Mouse (Mus musculus) liver, embryonic 11.5 days (tissue): ENCODE data around the gene Ubash3a. TPM values are rescaled to one million over a fixed set of nuclear protein-coding genes. Genes with fewer than 3 reads are reported as not detected.

Source experiments
- ATAC-seq: fragments of 200-750 bp; cut with Nextera tagmentation; replicated peaks from 2 replicates; pipeline ENCODE4 v1.8.0; 2017; ENCODE audit warnings: moderate number of reproducible peaks, mild to moderate bottlenecking, moderate TSS enrichment, moderate library complexity; ENCODE audit not compliant: low FRiP score
- DNase-seq: peaks from one replicate; pipeline ENCODE4 v3.0.0-alpha.2; 2017; ENCODE audit warnings: low spot score
- H3K27ac ChIP-seq: fragments of 300-500 bp; sonication (generic); 2 replicates; pipeline ENCODE4 v1.5.1; 2014; ENCODE audit warnings: mild to moderate bottlenecking, low read depth, low read length, control low read depth
- H3K27me3 ChIP-seq: fragments of 300-500 bp; sonication (generic); replicated peaks from 2 replicates; pipeline ENCODE4 v1.6.1; 2014; ENCODE audit warnings: low read length, mixed read lengths; ENCODE audit not compliant: control insufficient read depth, insufficient read depth
- H3K36me3 ChIP-seq: fragments of 300-500 bp; sonication (generic); 2 replicates; pipeline ENCODE4 v1.6.1; 2014; ENCODE audit warnings: mild to moderate bottlenecking, low read length, moderate library complexity, mixed read lengths; ENCODE audit not compliant: control insufficient read depth, insufficient read depth
- H3K4me1 ChIP-seq: fragments of 300-500 bp; sonication (generic); replicated peaks from 2 replicates; pipeline ENCODE4 v1.6.1; 2014; ENCODE audit warnings: low read length, mixed read lengths; ENCODE audit not compliant: control insufficient read depth, insufficient read depth
- H3K4me2 ChIP-seq: fragments of 300-500 bp; sonication (generic); 2 replicates; pipeline ENCODE4 v1.6.1; 2014; ENCODE audit warnings: mild to moderate bottlenecking, control low read depth, moderate library complexity
- H3K4me3 ChIP-seq: fragments of 300-500 bp; sonication (generic); 2 replicates; pipeline ENCODE4 v1.5.1; 2014; ENCODE audit warnings: low read depth, low read length, control low read depth
- H3K9ac ChIP-seq: fragments of 300-500 bp; sonication (generic); 2 replicates; pipeline ENCODE4 v1.6.1; 2014; ENCODE audit warnings: low read depth, low read length, control low read depth
- H3K9me3 ChIP-seq: fragments of 300-500 bp; sonication (generic); 2 replicates; pipeline ENCODE4 v1.6.1; 2016; ENCODE audit warnings: low read length, inconsistent platforms, mixed read lengths; ENCODE audit not compliant: control insufficient read depth
- WGBS: fragments of 180-500 bp; shearing (Covaris S2); extraction: QIAGEN DNeasy Blood & Tissue Kit; methylation state at CpG from one replicate; pipeline ENCODE4 v1.1.7; 2014; 5-methylcytosine and 5-hydroxymethylcytosine counted together
- polyA plus RNA-seq: library from polyadenylated mRNA; unstranded; fragments of >200 nt; fragmentation: Nextera tagmentation; extraction: Ambion mirVana; gene quantifications from 2 replicates; pipeline ENCODE4 v1.2.1, GENCODE M21; 2014

Ubash3a gene
- polyA plus RNA-seq = 37.9 and 42.5 TPM in 2 replicates

DNA sequence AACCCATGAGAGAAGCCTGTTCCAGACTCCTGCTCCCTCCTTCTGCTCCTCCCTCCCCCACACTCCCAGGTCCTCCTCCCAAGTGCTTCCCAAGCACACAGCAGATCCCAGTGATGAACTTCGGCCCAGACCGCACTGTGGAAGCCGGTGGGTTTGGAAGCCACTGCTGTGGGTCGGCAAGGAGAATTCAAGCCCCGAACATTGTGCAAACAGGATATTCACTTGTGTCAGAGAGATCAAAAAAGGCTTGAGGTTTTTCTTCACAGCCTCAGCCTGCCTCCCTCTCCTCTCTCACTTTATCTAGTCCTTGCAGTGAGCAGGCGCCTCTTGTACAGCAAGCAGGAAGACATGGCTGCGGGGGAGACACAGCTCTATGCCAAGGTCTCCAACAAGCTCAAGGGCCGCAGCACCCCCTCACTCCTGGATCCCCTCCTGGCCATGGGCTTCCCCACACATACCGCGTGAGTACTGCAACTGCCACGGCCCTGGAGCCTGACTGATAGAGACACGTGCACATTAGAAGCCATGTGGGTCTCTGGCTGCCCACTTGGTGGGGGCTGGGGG, at the start of gene Ubash3a:
Ubash3a (plus strand) TSS at position 103 of the 564 bp plus-strand sequence.
- no peaks in the 10 kb centered on the region for H3K9me3 ChIP-seq
- peak within 1 kb of the TSS; percentile 67 for H3K4me2 ChIP-seq
- peak; percentile 75 for ATAC-seq
- H3K4me3 ChIP-seq = peak within 1 kb of the TSS; percentile 49
- peak within 1 kb of the TSS; percentile 85 for H3K27ac ChIP-seq
- H3K9ac ChIP-seq = peak within 1 kb of the TSS; percentile 58
- 0 out of 2 replicates have a peak, but pooled peaks cover 4% of the 10 kb centered on the region for H3K36me3 ChIP-seq
- H3K27me3 ChIP-seq = no peaks in the 10 kb centered on the region
- H3K4me1 ChIP-seq = peaks cover 16% of the 10 kb centered on the region
- WGBS = 23% methylated on average over 12 of the region's 12 CpGs
- peak; percentile 62 for DNase-seq

DNA sequence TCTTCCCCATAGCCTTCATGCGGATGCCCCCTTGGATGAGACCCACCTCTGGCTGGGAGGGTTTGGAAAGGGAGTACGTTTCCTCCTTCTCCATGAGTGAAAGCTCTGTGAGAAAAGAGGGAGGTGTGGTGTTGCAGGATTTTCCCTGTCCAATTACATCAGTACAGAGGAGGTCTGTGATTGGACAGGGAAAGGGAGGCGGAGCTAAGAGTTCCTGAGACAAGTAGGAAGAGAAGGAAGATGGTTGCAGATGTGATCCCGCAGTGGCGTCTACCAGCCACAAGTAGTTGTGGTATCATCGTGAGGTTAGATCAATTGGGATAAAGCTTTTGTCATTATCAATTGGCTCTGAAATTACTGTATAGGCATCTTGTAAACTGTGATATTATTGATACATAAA, 49.8 kb upstream of the Ubash3a start:
- 77% methylated on average over 6 of the region's 6 CpGs for WGBS
- Histone ChIP-seq H3K9ac (no peak overlapping the region), H3K4me2 (no peak overlapping the region), H3K27me3 (no peaks in the 10 kb centered on the region), H3K9me3 (no peaks in the 10 kb centered on the region), H3K4me3 (no peak overlapping the region), H3K36me3 (no peaks in the 10 kb centered on the region), H3K4me1 (no peaks in the 10 kb centered on the region; the same call in none of the 2 replicates), H3K27ac (no peak overlapping the region)
- no peak for ATAC-seq
- no peak for DNase-seq

DNA sequence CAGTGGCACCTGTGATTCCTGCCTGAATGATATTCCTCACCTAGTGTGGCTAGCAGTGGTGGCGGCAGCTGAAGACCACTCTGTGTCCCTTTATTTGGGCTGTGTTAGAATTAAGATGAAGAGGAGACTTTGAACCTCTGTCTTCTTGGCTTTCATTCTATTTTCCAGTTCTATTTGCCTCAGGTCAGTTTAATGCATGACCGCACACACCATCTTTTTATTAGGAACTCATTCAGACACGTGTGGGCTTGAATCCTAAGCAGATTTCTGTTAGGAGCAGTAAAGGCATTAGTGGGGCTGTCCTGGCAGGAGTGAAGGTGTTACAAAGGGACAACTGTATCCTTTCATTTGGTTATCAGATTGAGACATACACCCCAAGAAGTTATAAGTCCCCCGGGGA, 47.4 kb upstream of the Ubash3a start:
- no peak overlapping the region for H3K4me2 ChIP-seq
- H3K27ac ChIP-seq = no peak overlapping the region
- no peak overlapping the region for H3K9ac ChIP-seq
- ATAC-seq (no peak), DNase-seq (no peak)
- no peak overlapping the region for H3K4me3 ChIP-seq
- H3K36me3 ChIP-seq = no peaks in the 10 kb centered on the region
- no peaks in the 10 kb centered on the region for H3K9me3 ChIP-seq
- H3K4me1 ChIP-seq = no peaks in the 10 kb centered on the region
- H3K27me3 ChIP-seq = no peaks in the 10 kb centered on the region
- 79% methylated on average over 4 of the region's 4 CpGs for WGBS

DNA sequence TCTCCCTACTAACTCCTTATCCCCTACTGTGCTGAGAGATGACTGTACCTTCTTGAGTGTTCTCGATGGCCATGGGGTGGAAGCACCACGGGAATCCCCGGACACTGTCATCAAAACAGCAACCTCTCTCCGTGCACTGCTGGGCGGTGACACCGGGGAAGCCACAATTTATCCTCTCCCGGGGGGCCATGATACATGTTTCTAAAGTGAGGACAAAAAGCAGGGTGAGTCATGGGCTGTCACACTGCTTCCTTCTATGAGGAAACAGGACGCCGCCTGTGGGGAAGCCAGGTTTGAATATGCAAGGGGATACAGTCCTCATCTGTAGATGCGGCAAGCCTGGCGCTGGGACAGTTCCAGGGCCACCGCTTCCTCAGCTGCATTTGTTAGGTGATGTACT, 45.1 kb upstream of the Ubash3a start:
- Histone ChIP-seq H3K4me2 (no peak overlapping the region), H3K4me3 (no peak overlapping the region), H3K27me3 (no peaks in the 10 kb centered on the region), H3K4me1 (no peaks in the 10 kb centered on the region), H3K27ac (no peak overlapping the region), H3K9ac (no peak overlapping the region), H3K36me3 (no peaks in the 10 kb centered on the region), H3K9me3 (no peaks in the 10 kb centered on the region)
- DNase-seq = no peak
- WGBS = 81% methylated on average over 12 of the region's 12 CpGs
- ATAC-seq = no peak

DNA sequence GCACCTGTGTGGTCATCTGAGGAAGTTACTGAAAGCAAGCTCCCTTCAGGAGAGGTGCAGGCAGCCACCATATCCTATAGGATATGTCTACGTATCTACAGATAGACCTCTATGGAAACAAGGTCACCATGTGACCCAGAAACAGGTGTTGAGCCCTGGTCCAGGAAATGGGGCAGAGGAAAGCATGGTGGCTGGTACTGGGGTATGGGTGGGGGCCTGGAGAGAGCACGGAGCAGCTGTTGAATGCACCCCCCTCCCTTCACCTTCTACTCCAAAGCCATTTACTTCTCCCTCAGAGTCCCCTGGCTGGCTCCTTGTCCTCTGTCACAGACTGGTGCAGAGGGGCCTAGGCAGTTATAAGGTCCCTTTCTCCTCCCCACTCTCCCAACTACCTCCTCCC, 43.9 kb upstream of the Ubash3a start:
- ATAC-seq = no peak
- WGBS = 73% methylated on average over 2 of the region's 2 CpGs
- no peaks in the 10 kb centered on the region for H3K9me3 ChIP-seq

DNA sequence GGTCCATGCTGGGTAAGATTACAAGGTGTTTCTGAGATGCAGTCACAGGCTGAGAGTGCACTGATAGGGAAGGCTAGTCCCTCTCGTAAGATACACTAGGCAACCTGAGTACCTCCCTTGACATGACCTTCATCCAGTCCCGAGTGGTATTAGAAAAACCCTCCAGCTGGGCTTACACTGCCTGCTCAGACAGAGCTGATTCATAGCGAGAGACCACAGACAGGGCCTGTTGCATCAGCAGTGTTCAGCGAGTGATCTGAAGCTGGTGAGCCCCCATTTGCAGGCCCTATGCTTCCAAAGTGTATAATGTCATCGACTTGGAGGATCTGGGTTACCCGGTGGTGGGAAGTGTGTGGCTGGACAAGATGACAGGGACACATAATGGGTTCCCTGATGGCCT, 42.5 kb upstream of the Ubash3a start, which contains the start of gene Tff1:
Tff1 (minus strand) TSS at position 151 of the 400 bp plus-strand sequence.
- ATAC-seq (no peak), DNase-seq (no peak)
- Histone ChIP-seq H3K4me3 (no peak within 1 kb of the TSS), H3K4me1 (no peaks in the 10 kb centered on the region), H3K9me3 (no peaks in the 10 kb centered on the region), H3K27ac (no peak within 1 kb of the TSS), H3K36me3 (no peaks in the 10 kb centered on the region), H3K4me2 (no peak within 1 kb of the TSS), H3K9ac (no peak within 1 kb of the TSS), H3K27me3 (no peaks in the 10 kb centered on the region)
- WGBS = 76% methylated on average over 6 of the region's 6 CpGs

More for the DNA sequence above, 43.9 kb upstream of the Ubash3a start:
- Histone ChIP-seq H3K36me3 (no peaks in the 10 kb centered on the region), H3K27ac (no peak overlapping the region), H3K27me3 (no peaks in the 10 kb centered on the region), H3K4me2 (no peak overlapping the region), H3K4me1 (no peaks in the 10 kb centered on the region), H3K9ac (no peak overlapping the region), H3K4me3 (no peak overlapping the region)
- DNase-seq = no peak

DNA sequence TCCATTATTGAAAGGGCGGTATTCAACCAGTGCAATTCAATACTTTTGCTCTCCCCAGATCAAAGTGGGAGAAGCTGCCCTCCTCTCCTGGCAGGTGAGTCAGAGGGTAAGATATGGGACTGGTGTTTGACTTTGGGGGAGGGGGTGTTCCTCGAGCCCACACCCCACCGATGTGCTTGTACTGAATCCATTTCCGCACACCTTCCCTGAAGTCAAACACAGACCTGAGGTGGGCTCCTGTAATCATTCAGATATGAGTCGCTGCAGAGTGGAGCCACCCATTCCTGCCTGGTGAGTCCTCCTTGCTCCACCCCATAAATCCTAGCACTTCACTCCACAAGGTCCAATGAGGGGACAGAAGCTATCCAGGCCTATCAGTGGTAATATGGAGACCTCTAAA, 37.9 kb upstream of the Ubash3a start:
- no peak for ATAC-seq
- Histone ChIP-seq H3K4me2 (no peak overlapping the region), H3K4me3 (no peak overlapping the region), H3K36me3 (no peaks in the 10 kb centered on the region), H3K27me3 (no peaks in the 10 kb centered on the region), H3K27ac (no peak overlapping the region), H3K4me1 (no peaks in the 10 kb centered on the region), H3K9ac (no peak overlapping the region), H3K9me3 (no peaks in the 10 kb centered on the region)
- DNase-seq = no peak
- 76% methylated on average over 5 of the region's 5 CpGs for WGBS

DNA sequence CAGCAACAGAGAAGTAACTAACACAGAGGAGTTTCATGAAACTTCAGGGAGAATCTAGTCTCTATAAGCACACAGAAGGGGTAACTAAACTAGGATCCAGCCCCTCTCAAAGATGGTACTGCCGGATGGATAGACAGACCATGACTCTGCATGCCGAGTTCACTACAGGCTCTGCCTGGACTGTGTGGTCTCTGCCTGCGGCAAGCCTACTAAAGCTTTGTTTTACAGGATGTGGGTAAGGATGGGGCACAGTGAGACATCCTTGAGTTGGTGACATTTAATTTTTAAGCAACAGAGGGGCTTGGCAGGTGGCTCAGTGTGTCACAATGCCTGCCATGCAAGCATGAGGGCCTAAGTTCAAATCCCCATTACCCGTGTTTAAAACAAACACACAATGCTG, 31.4 kb upstream of the Ubash3a start:
- H3K9me3 ChIP-seq = no peaks in the 10 kb centered on the region
- no peaks in the 10 kb centered on the region for H3K4me1 ChIP-seq
- ATAC-seq (no peak), DNase-seq (no peak)
- H3K4me2 ChIP-seq = no peak overlapping the region
- H3K9ac ChIP-seq = no peak overlapping the region
- no peaks in the 10 kb centered on the region for H3K36me3 ChIP-seq
- H3K27ac ChIP-seq = no peak overlapping the region
- H3K4me3 ChIP-seq = no peak overlapping the region
- H3K27me3 ChIP-seq = no peaks in the 10 kb centered on the region
- WGBS = 71% methylated on average over 4 of the region's 4 CpGs

DNA sequence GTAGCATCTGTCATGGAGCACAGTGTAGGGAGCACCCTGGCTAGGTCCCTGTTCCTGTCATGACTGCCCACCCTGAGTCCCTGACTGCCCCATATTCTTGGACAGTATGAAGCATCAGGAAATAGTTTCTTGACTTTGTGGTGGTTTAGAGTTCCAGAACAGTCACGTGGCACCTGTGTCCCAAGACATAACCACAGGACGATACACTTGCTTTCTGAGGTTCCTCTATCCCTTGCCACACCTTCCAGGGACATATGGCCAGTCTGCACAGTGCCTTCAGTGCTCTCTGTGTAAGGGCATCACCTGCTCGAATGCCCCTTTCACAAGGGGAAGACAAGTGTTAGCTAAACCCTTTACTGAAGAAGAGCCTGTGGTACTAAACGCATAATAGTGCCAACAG, 26.2 kb upstream of the Ubash3a start:
- Histone ChIP-seq H3K36me3 (no peaks in the 10 kb centered on the region), H3K4me3 (no peak overlapping the region), H3K4me1 (no peaks in the 10 kb centered on the region), H3K4me2 (no peak overlapping the region), H3K27me3 (no peaks in the 10 kb centered on the region), H3K27ac (no peak overlapping the region), H3K9ac (no peak overlapping the region), H3K9me3 (no peaks in the 10 kb centered on the region)
- DNase-seq = no peak
- 72% methylated on average over 4 of the region's 4 CpGs for WGBS
- ATAC-seq = no peak
